Mouse (Mus musculus): Measurements from ENCODE around the gene Ciao2b.

Ciao2b gene

DNA sequence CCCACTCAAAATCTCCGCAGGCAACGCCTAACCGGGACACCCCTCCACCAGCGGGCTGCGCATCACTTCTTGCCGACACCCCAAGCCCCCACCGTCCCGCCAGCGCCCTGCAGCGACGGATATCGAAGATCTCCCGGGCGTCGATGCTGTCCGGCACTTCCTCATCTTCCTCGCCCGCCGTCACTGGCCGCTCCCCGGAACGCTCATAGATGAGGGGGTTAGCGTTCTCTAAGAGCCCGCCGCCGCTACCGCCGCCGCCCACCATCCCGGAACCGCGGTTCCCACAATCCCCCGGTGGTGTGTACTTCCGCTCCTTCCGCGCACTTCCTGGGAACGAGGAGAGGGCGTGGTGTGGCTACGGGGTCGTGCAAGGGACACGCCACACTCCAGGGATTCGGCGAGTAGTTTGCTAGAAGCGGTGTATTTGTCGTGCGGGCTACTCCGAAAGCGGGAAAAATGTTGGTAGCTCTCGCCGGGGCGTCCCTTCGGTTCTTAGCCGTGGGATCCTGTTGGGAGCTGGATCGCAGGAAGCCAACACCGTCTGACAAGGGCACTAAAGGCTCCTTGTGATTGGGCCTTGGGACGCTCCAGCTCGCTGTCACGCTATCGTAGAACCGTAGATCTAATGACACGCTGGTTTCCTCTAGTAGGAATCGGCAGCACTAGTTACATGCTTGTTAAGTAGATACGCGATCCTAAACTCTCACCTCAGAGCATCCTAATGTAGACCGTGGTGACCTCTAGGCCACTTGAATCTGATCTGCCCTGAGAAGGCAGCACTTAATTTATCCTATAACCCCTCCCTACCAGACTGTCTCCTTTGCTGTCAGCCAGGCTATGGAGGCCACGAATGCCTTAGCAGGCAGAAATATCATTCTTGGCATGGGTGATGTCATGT lies at the start of gene Ciao2b:
TSS of gene Ciao2b (minus strand) at position 540 of the 898 bp plus-strand sequence.
- in situ Hi-C loops (cut with MboI; ENCODE audit: unreplicated experiment in 2 of 2) = loop anchor here (5.0 kb wide), 2 partner anchors 39 to 49 kb away; partner anchors contain the start of gene Pdp2 (in 1 of the 2)

DNA sequence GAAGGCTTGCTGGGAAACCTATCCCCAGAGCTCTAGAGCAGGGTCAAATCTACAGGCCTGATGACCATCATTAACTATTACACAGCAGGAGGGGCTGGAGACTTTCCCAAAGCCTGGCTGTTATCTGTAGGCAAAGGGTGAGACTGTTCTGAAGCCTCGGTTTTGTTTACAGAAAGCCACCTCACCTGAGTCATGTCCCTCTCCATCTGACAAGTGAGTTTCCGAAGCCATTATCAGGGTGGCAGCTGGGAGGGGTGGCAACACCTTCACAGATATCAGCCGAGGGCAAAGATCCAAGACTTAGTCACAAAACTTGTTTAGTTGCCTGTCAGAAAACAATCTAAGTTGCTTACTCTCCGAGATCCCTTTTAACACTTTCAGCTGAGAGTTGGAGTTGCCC lies 46.7 kb upstream of the Ciao2b start:
- in situ Hi-C loops (cut with MboI; ENCODE audit: unreplicated experiment in 2 of 2) = loop anchor here in 1 of 2 experiments (10.0 kb wide), 1 partner anchor 216 kb away; no protein-coding TSS in a partner anchor

DNA sequence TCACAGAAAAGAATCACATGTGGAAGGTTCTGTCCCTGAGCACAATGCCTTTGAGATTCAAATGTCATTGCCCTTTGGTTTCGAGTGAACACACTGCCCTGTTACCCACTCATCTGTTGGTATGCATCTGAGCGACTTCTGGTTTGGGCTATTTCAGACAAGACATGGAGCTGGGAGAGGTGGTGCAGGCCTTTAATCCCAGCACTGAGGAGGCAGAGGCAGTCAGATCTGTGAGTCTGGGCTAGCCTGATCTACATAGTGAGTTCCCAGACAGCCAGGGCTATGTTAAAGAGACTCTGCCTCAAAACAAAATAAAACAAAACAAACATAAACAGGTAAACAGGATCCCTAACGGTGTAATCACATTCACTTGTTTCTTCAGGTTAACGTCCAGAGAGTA lies 13.8 kb upstream of the Ciao2b start:
- in situ Hi-C loops (cut with MboI; ENCODE audit: unreplicated experiment in 2 of 2) = loop anchor here in 1 of 2 experiments (5.0 to 10.0 kb wide), 2 partner anchors 637 to 739 kb away; no protein-coding TSS in a partner anchor

DNA sequence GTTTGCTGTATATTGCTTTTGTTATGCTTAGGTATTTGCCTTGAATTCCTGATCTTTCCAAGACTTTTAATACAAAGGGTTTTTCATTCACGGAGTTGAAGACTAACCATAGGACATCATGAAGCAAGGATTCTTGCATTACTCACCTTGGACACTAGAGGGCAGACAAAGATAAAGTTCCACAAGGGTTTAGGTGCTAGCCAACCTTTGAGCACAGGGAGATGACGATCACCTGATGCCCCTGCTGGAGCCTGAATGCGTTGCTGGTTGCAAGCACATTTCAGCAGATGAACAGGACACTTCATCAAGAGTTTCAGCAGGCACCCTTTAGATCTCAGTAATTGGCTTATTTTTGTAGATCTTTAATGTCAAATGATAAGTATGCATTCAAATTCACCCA lies 13.2 kb upstream of the Ciao2b start:
- in situ Hi-C loops (cut with MboI; ENCODE audit: unreplicated experiment in 2 of 2) = loop anchor here (5.0 to 10.0 kb wide), 2 partner anchors 637 to 740 kb away; no protein-coding TSS in a partner anchor

DNA sequence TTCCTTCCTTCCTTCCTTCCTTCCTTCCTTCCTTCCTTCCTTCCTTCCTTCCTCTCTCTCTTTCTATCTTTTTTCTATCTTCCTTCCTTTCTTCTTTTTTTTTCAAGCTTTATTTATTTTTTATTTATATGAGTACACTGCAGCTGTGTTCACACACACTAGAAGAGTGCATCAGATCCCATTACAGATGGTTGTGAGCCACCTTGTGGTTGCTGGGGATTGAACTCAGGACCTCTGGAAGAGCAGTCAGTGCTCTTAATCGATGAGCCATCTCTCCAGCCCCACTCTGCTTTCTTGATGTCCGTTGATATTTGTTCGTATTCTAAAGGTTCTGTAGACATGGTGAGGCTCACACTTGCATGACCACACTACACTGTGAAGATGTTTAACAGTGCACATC lies 2.4 kb upstream of the Ciao2b start:
- in situ Hi-C loops (cut with MboI; ENCODE audit: unreplicated experiment in 2 of 2) = loop anchor here (5.0 kb wide), 2 partner anchors 42 to 52 kb away; partner anchors contain the start of gene Pdp2 (in 1 of the 2)

DNA sequence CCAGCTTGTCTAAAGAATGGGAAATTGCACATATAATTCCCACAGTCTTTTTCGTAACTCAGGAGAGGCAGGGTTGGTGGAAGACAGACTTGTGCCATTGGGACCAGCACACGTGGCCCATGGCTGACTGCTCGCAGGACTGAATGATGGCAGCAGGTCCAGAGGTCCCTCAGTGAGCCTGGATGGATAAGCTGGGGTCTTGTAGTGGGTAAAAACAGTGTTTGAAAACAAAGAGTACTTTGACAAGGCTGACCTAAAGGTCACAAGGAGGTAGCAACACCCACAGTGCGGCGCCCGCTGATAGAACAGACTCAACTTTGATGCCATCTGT lies 524 bp upstream of the Ciao2b start:
- in situ Hi-C loops (cut with MboI; ENCODE audit: unreplicated experiment in 2 of 2) = loop anchor here (5.0 kb wide), 2 partner anchors 40 to 50 kb away; partner anchors contain the start of gene Pdp2 (in 1 of the 2)

GRCm38 (mm10) chr8:104640831-104641370 lies 864 bp downstream of the Ciao2b start:
- in situ Hi-C loops (cut with MboI; ENCODE audit: unreplicated experiment in 2 of 2) = loop anchor here (5.0 kb wide), 2 partner anchors 39 to 49 kb away; partner anchors contain the start of gene Pdp2 (in 1 of the 2)

DNA sequence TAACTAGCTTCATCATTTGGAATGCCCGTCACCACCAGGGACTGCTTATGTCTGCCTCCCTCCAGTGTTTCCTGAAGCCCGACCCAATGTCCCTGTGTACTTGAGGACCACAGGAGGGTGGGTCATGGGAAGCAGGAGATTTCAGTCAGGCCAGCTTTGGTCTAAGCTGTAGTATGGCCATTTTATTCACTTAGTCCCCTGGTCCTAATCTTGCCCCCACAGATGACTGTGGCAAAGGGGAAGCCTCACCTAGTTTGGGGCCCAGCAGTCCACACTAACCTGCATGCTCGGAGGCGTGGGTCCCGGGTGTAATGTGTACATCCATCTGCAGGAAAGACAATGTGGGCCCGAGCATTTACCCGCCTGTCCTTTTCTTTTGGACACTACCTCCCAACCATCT lies 1.5 kb downstream of the Ciao2b start:
- in situ Hi-C loops (cut with MboI; ENCODE audit: unreplicated experiment in 2 of 2) = loop anchor here (5.0 kb wide), 2 partner anchors 38 to 48 kb away; partner anchors contain the start of gene Pdp2 (in 1 of the 2)

GRCm38 (mm10) chr8:104638010-104638409 lies 3.8 kb downstream of the Ciao2b start:
- in situ Hi-C loops (cut with MboI; ENCODE audit: unreplicated experiment in 2 of 2) = no loop called here

DNA sequence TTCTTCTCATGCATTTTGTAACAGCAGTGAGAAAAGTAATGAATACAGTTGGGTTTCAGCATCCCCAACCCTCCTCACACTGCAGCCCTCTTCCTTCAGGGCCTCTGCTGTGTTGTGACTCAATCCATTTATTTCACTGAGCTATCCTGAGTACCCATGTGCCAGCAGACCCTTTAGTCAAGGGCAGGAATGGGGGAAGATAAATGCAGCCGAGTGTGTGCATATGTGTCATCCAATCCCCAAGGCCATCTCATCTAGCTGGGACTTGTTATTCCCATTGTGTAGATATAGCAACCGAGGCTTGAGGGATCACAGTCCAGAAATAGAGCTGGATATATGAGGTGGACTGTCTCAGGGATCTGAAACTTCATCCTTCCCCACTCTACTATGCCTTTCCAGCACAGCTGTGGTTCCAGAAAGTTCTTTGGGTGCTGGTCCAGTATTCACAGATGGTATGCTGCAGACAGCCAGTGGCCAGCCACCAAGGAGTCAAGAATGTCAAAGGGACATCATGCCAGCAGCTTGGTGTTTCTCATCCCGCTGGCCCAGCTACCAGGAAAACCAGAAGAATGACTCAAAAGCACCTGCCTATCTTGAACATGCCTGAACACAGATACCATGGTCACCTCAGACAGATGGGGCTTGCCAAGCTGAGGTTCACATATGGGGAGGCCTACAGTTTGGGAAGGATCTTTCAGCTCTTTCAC lies 6.6 kb downstream of the Ciao2b start:
- in situ Hi-C loops (cut with MboI; ENCODE audit: unreplicated experiment in 2 of 2) = no loop called here

DNA sequence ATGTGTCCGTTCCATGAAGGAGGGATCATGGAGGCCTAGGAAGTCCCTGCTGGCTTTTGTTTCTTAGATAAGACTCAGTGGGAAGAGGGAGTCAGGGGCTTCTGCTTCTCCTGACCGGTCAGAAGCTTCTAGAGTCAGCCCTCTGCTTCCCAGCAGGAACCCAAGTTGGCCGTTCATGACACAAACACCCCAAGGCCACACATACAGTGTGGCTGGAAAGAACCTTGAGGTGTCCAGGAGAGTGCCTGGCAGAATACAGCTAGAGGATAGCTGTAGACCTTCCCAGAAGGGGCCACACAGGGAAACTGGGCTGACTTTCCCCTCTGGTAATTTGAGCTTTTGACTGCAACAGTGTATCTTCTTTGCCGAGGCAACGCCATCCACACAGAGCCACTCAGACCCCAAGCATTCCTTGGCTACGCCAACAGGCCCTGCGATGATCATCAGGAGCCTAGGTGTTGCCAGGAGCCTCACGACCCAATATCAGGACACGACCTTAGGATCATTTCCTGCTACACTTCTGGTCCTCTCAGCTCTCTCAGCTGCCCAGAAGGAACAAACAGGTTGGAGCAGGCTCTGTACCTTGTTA lies 8.5 kb downstream of the Ciao2b start:
- in situ Hi-C loops (cut with MboI; ENCODE audit: unreplicated experiment in 2 of 2) = no loop called here

- in situ Hi-C loops (cut with MboI; ENCODE audit: unreplicated experiment in 2 of 2) = no loop called here
Observed at GRCm38 (mm10) chr8:104632486-104632885, 9.3 kb downstream of the Ciao2b start.

- in situ Hi-C loops (cut with MboI; ENCODE audit: unreplicated experiment in 2 of 2) = no loop called here
Observed at GRCm38 (mm10) chr8:104631975-104632374, 9.8 kb downstream of the Ciao2b start.

DNA sequence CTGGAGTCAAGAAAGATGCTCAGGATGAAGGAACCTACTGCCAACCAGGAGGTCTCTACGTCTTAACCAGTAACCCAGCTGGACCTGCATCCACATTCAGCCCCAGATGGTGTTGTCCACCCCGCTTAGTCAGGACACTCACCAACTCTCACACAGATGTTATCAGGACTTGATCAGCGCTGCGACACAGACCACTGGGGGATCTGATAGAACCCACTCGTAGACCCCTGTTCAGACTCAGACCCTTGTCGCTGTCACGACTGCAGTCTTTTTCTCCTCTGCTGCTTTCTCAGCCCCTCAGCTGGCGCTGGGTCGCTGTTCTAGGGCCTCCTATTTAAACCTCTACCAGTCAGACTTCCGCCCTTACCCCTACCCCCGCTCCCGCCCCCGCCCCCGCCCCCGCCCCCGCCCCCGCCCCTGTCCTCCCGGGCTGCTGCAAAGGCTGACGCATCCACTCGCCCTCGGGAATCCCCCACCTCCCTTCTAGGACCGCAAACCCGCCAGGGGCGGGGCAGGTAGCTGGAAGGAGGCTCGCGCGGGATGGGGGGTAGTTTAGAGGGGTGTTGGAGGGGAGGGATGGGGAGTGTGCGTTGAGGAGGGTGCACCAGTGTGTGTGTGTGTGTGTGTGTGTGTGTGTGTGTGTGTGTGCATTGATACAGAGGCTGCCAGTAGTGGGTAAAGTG lies 10.6 kb downstream of the Ciao2b start, which contains the start of gene Rrad:
TSS of gene Rrad (minus strand) at position 347 of the 683 bp plus-strand sequence.
- in situ Hi-C loops (cut with MboI; ENCODE audit: unreplicated experiment in 2 of 2) = no loop called here

GRCm38 (mm10) chr8:104630574-104630973 lies 11.2 kb downstream of the Ciao2b start:
- in situ Hi-C loops (cut with MboI; ENCODE audit: unreplicated experiment in 2 of 2) = no loop called here

DNA sequence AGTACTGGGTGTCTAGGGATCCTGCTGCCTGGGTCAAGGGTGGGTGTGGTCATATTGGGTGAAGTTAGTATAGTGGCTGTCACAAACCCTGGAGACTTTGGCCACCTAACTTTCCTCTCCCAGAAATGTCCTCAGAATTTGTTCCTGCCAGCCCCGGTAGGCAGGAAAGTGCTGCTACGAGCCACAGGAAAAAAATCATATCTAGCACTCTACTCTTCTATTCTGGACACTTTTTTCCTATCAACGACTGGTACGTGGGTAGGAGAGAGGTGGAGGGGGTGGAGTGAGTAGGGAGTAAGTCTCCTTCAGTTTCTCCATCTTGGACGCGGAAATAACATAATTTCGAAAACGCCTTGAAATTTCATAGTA lies 11.7 kb downstream of the Ciao2b start:
- in situ Hi-C loops (cut with MboI; ENCODE audit: unreplicated experiment in 2 of 2) = no loop called here

DNA sequence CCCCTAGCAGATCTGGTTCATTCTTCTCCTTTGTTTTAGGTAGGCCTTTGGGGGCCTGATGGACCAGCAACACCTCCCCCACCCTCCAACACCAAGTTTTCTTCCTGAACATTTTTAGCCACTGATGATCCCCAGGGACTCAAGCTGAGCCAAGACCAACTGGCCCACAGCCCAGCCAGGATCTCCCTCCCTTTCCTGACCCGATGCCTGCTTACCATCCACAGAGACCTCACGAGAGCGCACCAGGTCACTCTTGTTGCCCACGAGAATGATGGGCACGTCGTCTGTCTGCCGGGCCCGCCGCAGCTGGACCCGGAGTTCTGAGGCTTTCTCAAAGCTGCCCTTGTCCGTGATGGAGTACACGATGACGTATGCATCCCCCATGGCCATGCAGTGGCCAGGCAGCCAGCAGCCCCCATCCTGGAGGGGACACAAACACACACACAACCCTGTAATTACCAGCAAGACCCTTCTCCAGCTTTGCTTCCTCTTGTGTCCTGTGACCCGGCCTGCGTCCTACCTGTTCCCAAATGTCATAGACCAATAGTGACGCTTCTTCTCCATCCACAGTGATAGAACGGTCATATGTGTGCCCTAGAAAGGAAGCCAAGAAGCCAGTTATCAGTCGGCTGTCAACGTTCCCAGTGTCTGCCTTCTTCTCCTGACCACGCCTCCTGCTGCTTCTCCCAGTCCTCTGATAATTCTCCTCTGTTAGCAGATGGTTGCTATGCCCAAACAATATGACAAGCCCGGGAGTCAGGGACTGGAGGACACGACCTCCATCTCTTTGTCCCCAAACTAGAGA lies 12.3 kb downstream of the Ciao2b start:
- in situ Hi-C loops (cut with MboI; ENCODE audit: unreplicated experiment in 2 of 2) = no loop called here

DNA sequence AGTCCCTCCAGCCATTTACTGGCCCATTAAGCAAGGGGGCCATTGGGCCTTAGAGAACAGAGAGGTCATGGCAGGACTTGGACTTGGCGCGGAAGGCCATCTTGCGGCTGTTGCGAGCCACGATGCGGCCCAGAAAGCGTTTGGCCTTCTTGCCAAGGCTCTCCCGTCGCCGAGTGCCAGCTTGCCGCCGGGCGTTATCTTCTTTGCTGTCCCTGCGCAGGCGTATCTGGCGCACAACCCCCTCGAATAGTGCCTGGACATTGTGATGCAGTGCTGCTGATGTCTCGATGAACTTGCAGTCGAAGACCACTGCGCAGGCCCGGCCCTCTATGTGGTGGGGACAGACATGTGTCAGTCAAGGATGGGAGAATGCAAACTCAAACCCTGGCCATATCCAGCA lies 13.4 kb downstream of the Ciao2b start:
- in situ Hi-C loops (cut with MboI; ENCODE audit: unreplicated experiment in 2 of 2) = no loop called here

All from v-Abl transformed pro-B cells (cell line).